Mouse (Mus musculus) kidney, adult 8-10 months (tissue): ENCODE measurements around the gene Mlst8.
"Not testable (repeated sequence)": the region's sequence is repeated elsewhere in the genome, so short reads cannot be mapped to it uniquely, and the experiment has no call there.

Experiments used
- DNase-seq, 2 experiments: peaks; one replicate each; pipeline ENCODE4 v3.0.0; 2022

Gene Mlst8

GRCm38 (mm10) chr17:24425326-24425725 lies 53.6 kb downstream of the Mlst8 start:
- not testable (repeated sequence) for DNase-seq

GRCm38 (mm10) chr17:24424489-24424888 lies 54.4 kb downstream of the Mlst8 start:
- DNase-seq, result no peak
